Mouse (Mus musculus) cortical plate, adult 2 months (tissue): ENCODE data around the gene Sytl2.

ENCODE experiments used
- CTCF ChIP-seq: fragments of 200-500 bp; IDR thresholded peaks from 2 replicates; pipeline ENCODE4 v1.5.1; 2011; ENCODE audit warnings: mild to moderate bottlenecking, control low read depth, low read length; ENCODE audit not compliant: insufficient read depth; ENCODE audit errors: extremely low read depth
- POLR2A ChIP-seq: fragments of 200-500 bp; IDR thresholded peaks from 2 replicates; pipeline ENCODE4 v1.6.1; 2011; ENCODE audit warnings: mild to moderate bottlenecking, low read length, control low read depth; ENCODE audit not compliant: insufficient read depth; ENCODE audit errors: extremely low read depth

DNA sequence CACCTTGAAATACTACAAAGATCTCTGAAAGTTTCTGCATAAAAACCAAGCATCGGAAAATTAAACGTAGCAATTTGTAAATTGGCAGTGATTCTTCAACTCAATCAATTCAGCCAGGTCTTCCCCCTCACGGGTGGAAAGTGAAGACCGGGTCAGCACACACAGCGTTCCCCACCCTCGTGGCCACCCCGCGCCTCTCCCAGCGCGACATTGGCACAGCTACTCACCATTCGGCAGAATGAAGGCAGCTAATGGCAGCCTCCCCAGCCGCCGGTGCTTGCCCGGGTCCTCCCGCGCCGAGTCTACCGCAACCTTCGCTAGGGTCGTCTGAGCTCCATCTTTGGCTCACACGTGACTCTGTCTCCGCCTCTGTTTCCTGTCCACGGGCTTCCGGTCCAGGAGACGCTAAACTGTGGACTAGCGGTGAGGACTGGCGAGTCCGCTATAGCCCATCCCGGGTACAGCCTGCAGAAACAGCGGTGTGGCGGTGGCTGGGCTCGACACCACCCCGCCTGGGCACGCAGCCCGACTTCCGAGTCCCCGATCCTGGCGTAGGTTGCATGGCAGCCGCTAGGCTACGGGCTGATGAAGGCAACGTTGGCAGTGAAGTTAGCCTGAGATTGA lies 154.9 kb downstream of the Sytl2 start, which contains the start of gene Tmem126a:
- TF ChIP-seq CTCF, result 0 out of 2 replicates have a peak, but pooled peaks have one; percentile 3
- peak; percentile 95 for TF ChIP-seq POLR2A
